Mouse (Mus musculus): Measurements from ENCODE around the gene Rflna.
A peak's percentile ranks its signal among the peaks of the same experiment; 100 is the strongest.

GRCm38 (mm10) chr5:124986222-124986621, 16.8 kb upstream of the Rflna start:
- TF ChIP-seq CTCF (IDR thresholded peaks at IDR 0.05; ENCODE audit: low read depth), result peak; percentile 48
- TF ChIP-seq EP300 (optimal IDR thresholded peaks at IDR 0.05), result no peak

All from stomach, postnatal 0 days (tissue).